Mouse (Mus musculus) midbrain, postnatal 0 days (tissue): ENCODE measurements around the gene Vps41. TPM values are rescaled to one million over a fixed set of nuclear protein-coding genes. Genes with fewer than 3 reads are reported as not detected.

Experiments
- ATAC-seq: fragments of 200-750 bp; cut with Nextera tagmentation; 2 replicates; pipeline ENCODE4 v1.8.0; 2017; ENCODE audit warnings: moderate number of reproducible peaks, mild to moderate bottlenecking, moderate TSS enrichment, moderate library complexity; ENCODE audit not compliant: low FRiP score
- DNase-seq: peaks from one replicate; pipeline ENCODE4 v3.0.0-alpha.2; 2015; ENCODE audit warnings: low spot score
- H3K27ac ChIP-seq: fragments of 300-500 bp; sonication (generic); 2 replicates; pipeline ENCODE4 v1.5.1; 2014; ENCODE audit warnings: low read depth, mild to moderate bottlenecking, low read length, mixed read lengths
- H3K27me3 ChIP-seq: fragments of 300-500 bp; sonication (generic); 2 replicates; pipeline ENCODE4 v1.6.1; 2014; ENCODE audit warnings: low read length, control low read depth, mixed read lengths; ENCODE audit not compliant: insufficient read depth
- H3K36me3 ChIP-seq: fragments of 300-500 bp; sonication (generic); 2 replicates; pipeline ENCODE4 v1.6.1; 2014; ENCODE audit warnings: low read length, control low read depth, mixed read lengths; ENCODE audit not compliant: insufficient read depth
- H3K4me1 ChIP-seq: fragments of 300-500 bp; sonication (generic); 2 replicates; pipeline ENCODE4 v1.6.1; 2014; ENCODE audit warnings: mild to moderate bottlenecking, control low read depth, antibody characterized with exemption, low read length, mixed read lengths; ENCODE audit not compliant: insufficient read depth
- H3K4me2 ChIP-seq: fragments of 300-500 bp; sonication (generic); 2 replicates; pipeline ENCODE4 v1.6.1; 2014; ENCODE audit warnings: low read depth, mild to moderate bottlenecking, low read length, mixed read lengths; ENCODE audit not compliant: poor library complexity, severe bottlenecking
- H3K4me3 ChIP-seq: fragments of 300-500 bp; sonication (generic); 2 replicates; pipeline ENCODE4 v1.5.1; 2014; ENCODE audit warnings: low read depth, mild to moderate bottlenecking, low read length, moderate library complexity
- H3K9ac ChIP-seq: fragments of 300-500 bp; sonication (generic); replicated peaks from 2 replicates; pipeline ENCODE4 v1.6.1; 2014; ENCODE audit warnings: mild to moderate bottlenecking, low read length, moderate library complexity, mixed read lengths; ENCODE audit not compliant: poor library complexity, severe bottlenecking
- H3K9me3 ChIP-seq: fragments of 300-500 bp; sonication (generic); 2 replicates; pipeline ENCODE4 v1.6.1; 2016; ENCODE audit warnings: low read length, control low read depth
- CTCF ChIP-seq: IDR thresholded peaks from 2 replicates; pipeline ENCODE4 v1.5.1; 2016; ENCODE audit warnings: antibody characterized with exemption, mild to moderate bottlenecking
- WGBS: fragments of 180-500 bp; shearing (Covaris S2); extraction: QIAGEN DNeasy Blood & Tissue Kit; methylation state at CpG from one replicate; pipeline ENCODE4 v1.1.7; 2014; 5-methylcytosine and 5-hydroxymethylcytosine counted together
- polyA plus RNA-seq: library from polyadenylated mRNA; unstranded; fragments of >200 nt; fragmentation: Nextera tagmentation; extraction: Ambion mirVana; gene quantifications from 2 replicates; pipeline ENCODE4 v1.2.1, GENCODE M21; 2015
- total RNA-seq: library from RNA; depleted of rRNA; stranded (reverse); fragments of >200 nt; gene quantifications from 2 replicates; pipeline ENCODE4 v1.2.3, GENCODE M21; 2014

The Vps41 gene
- total and polyA plus RNA-seq, 2 experiments from 2014 or later: 98.4 to 102 TPM

- no peaks in the 10 kb centered on the region for H3K9me3 ChIP-seq
- H3K4me3 ChIP-seq: no peak overlapping the region
- no peaks in the 10 kb centered on the region for H3K4me1 ChIP-seq
- H3K27ac ChIP-seq: no peak overlapping the region
- ATAC-seq (no peak), DNase-seq (no peak)
- H3K27me3 ChIP-seq: no peaks in the 10 kb centered on the region
- no peak for TF ChIP-seq CTCF
- H3K4me2 ChIP-seq: no peak overlapping the region
- H3K36me3 ChIP-seq: 0 out of 2 replicates have a peak, but pooled peaks cover 8% of the 10 kb centered on the region
- WGBS: 73% methylated on average over 3 of the region's 3 CpGs
- no peak overlapping the region for H3K9ac ChIP-seq
Observed at GRCm38 (mm10) chr13:18830486-18830885, 113.4 kb downstream of the Vps41 start.

- Histone ChIP-seq H3K4me2 (no peak overlapping the region), H3K9me3 (no peaks in the 10 kb centered on the region), H3K4me3 (no peak overlapping the region), H3K9ac (no peak overlapping the region), H3K4me1 (no peaks in the 10 kb centered on the region), H3K36me3 (0 out of 2 replicates have a peak, but pooled peaks cover 2% of the 10 kb centered on the region), H3K27me3 (no peaks in the 10 kb centered on the region), H3K27ac (no peak overlapping the region)
- ATAC-seq (no peak), DNase-seq (no peak)
- 95% methylated on average over 4 of the region's 4 CpGs for WGBS
- TF ChIP-seq CTCF: no peak
Observed at GRCm38 (mm10) chr13:18839231-18839630, 122.1 kb downstream of the Vps41 start.

GRCm38 (mm10) chr13:18840366-18840765, 123.3 kb downstream of the Vps41 start:
- no peak overlapping the region for H3K4me3 ChIP-seq
- H3K36me3 ChIP-seq: peaks cover 3% of the 10 kb centered on the region; the same call in 1 of the 2 replicates
- H3K9me3 ChIP-seq: no peaks in the 10 kb centered on the region
- H3K4me1 ChIP-seq: no peaks in the 10 kb centered on the region
- WGBS: 54% methylated on average over 4 of the region's 4 CpGs
- no peak for TF ChIP-seq CTCF
- H3K9ac ChIP-seq: no peak overlapping the region
- H3K27ac ChIP-seq: no peak overlapping the region
- H3K4me2 ChIP-seq: no peak overlapping the region
- H3K27me3 ChIP-seq: no peaks in the 10 kb centered on the region
- no peak for DNase-seq
- ATAC-seq: no peak

GRCm38 (mm10) chr13:18841019-18841418, 123.9 kb downstream of the Vps41 start:
- Histone ChIP-seq H3K4me1 (no peaks in the 10 kb centered on the region), H3K36me3 (peaks cover 8% of the 10 kb centered on the region; the same call in 1 of the 2 replicates), H3K4me3 (no peak overlapping the region), H3K9me3 (no peaks in the 10 kb centered on the region), H3K9ac (no peak overlapping the region), H3K27me3 (no peaks in the 10 kb centered on the region), H3K27ac (no peak overlapping the region), H3K4me2 (no peak overlapping the region)
- ATAC-seq (no peak), DNase-seq (no peak)
- WGBS: 69% methylated on average over 2 of the region's 2 CpGs
- TF ChIP-seq CTCF: no peak

GRCm38 (mm10) chr13:18841752-18842282, 124.7 kb downstream of the Vps41 start:
- Histone ChIP-seq H3K27ac (no peak overlapping the region), H3K4me1 (no peaks in the 10 kb centered on the region), H3K27me3 (no peaks in the 10 kb centered on the region), H3K4me3 (no peak overlapping the region), H3K9me3 (no peaks in the 10 kb centered on the region), H3K9ac (no peak overlapping the region), H3K4me2 (no peak overlapping the region), H3K36me3 (peaks cover 13% of the 10 kb centered on the region)
- TF ChIP-seq CTCF: no peak
- no peak for ATAC-seq
- DNase-seq: no peak
- WGBS: 89% methylated on average over 6 of the region's 6 CpGs

GRCm38 (mm10) chr13:18842556-18842955, 125.5 kb downstream of the Vps41 start:
- ATAC-seq: no peak
- TF ChIP-seq CTCF: no peak

More at GRCm38 (mm10) chr13:18842556-18842955, 125.5 kb downstream of the Vps41 start:
- no peak overlapping the region for H3K9ac ChIP-seq
- 91% methylated on average over 4 of the region's 4 CpGs for WGBS
- H3K4me1 ChIP-seq: no peaks in the 10 kb centered on the region
- peaks cover 13% of the 10 kb centered on the region for H3K36me3 ChIP-seq
- no peak overlapping the region for H3K4me3 ChIP-seq
- no peak for DNase-seq
- H3K9me3 ChIP-seq: no peaks in the 10 kb centered on the region
- H3K27me3 ChIP-seq: no peaks in the 10 kb centered on the region
- H3K4me2 ChIP-seq: no peak overlapping the region
- H3K27ac ChIP-seq: no peak overlapping the region
